ENCODE assay signal across 13 mouse cellular contexts in the genomic region with DNA sequence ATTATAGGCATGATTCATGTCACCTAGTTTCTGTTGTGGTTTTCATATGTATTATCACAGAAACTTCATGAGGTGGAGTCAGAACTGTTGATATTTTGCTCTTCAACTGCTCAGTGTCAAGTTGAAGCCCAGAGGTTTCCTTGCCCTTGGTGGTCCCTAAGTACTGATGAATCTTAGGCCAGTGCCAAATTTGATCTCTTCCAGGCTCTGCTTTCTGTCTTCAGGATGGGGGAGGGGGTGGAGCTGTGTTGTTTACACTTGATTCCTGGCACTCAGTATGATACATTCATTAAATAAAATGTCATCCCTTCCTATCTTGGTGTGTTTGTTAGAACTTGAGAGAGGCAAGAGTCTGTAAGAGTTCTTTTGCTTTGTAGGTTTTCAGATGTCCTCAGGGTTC.
"Had no signal": no experiment of that assay in that cellular context is flagged by ENCODE, and none has a peak within 500 bp of the region (broad histone marks: within the 10 kb centered on the region; RNA-seq: fewer than 3 reads in every experiment).

No protein-coding gene starts in this region.

- H3K9me3 ChIP-seq: kidney, embryonic 15.5 days; limb, embryonic 13.5 days; liver, embryonic 12.5 days; midbrain, embryonic 13.5 days; stomach, embryonic 15.5 days had no signal

- ATAC-seq: hindbrain, embryonic 16.5 days; inflammation-experienced regulatory T-cells, adult 6 months; liver, embryonic 12.5 days; midbrain, embryonic 13.5 days had no signal

- H3K4me2 ChIP-seq: kidney, embryonic 15.5 days; limb, embryonic 13.5 days; liver, embryonic 12.5 days; midbrain, embryonic 13.5 days; stomach, embryonic 15.5 days had no signal

- H3K27me3 ChIP-seq: kidney, embryonic 15.5 days; limb, embryonic 13.5 days; liver, embryonic 12.5 days; midbrain, embryonic 13.5 days; stomach, embryonic 15.5 days had no signal

- H3K4me3 ChIP-seq: kidney, embryonic 15.5 days; limb, embryonic 13.5 days; liver, embryonic 12.5 days; midbrain, embryonic 13.5 days; stomach, embryonic 15.5 days had no signal

- H3K9ac ChIP-seq: kidney, embryonic 15.5 days; limb, embryonic 13.5 days; liver, embryonic 12.5 days; midbrain, embryonic 13.5 days; stomach, embryonic 15.5 days had no signal

- H3K4me1 ChIP-seq: midbrain, embryonic 13.5 days had no signal

- DNase-seq: kidney, adult 18-20 months; kidney, postnatal 14 days; layer of hippocampus, postnatal 36 days; left cerebral cortex, postnatal 4 days; right cerebral cortex, postnatal 14 days; thymus, postnatal 36 days had no signal

- H3K27ac ChIP-seq: kidney, embryonic 15.5 days; limb, embryonic 13.5 days; liver, embryonic 12.5 days; midbrain, embryonic 13.5 days; stomach, embryonic 15.5 days had no signal
